Mouse (Mus musculus) kidney, embryonic 15.5 days (tissue): ENCODE measurements around the gene Msh4. TPM values are rescaled to one million over a fixed set of nuclear protein-coding genes. Genes with fewer than 3 reads are reported as not detected.
A peak's percentile ranks its signal among the peaks of the same experiment; 100 is the strongest.
"Not testable (repeated sequence)": the region's sequence is repeated elsewhere in the genome, so short reads cannot be mapped to it uniquely, and the experiment has no call there.

Experiments used
- ATAC-seq: fragments of 200-750 bp; cut with Nextera tagmentation; replicated peaks from 2 replicates; pipeline ENCODE4 v1.8.0; 2017; ENCODE audit warnings: moderate TSS enrichment; ENCODE audit not compliant: low FRiP score
- H3K27ac ChIP-seq: fragments of 300-500 bp; sonication (generic); 2 replicates; pipeline ENCODE4 v1.5.1; 2015; ENCODE audit warnings: mild to moderate bottlenecking, inconsistent platforms
- H3K27me3 ChIP-seq: fragments of 300-500 bp; sonication (generic); 2 replicates; pipeline ENCODE4 v1.6.1; 2015; ENCODE audit warnings: inconsistent platforms
- H3K36me3 ChIP-seq: fragments of 300-500 bp; sonication (generic); 2 replicates; pipeline ENCODE4 v1.6.1; 2015; ENCODE audit warnings: inconsistent platforms
- H3K4me1 ChIP-seq: fragments of 300-500 bp; sonication (generic); 2 replicates; pipeline ENCODE4 v1.6.1; 2015; ENCODE audit warnings: inconsistent platforms
- H3K4me2 ChIP-seq: fragments of 300-500 bp; sonication (generic); 2 replicates; pipeline ENCODE4 v1.6.1; 2015; ENCODE audit warnings: moderate library complexity, mild to moderate bottlenecking, inconsistent platforms
- H3K4me3 ChIP-seq: fragments of 300-500 bp; sonication (generic); replicated peaks from 2 replicates; pipeline ENCODE4 v1.5.1; 2015; ENCODE audit warnings: mild to moderate bottlenecking, inconsistent platforms
- H3K9ac ChIP-seq: fragments of 300-500 bp; sonication (generic); 2 replicates; pipeline ENCODE4 v1.6.1; 2015; ENCODE audit warnings: mild to moderate bottlenecking, inconsistent platforms
- H3K9me3 ChIP-seq: fragments of 300-500 bp; sonication (generic); replicated peaks from 2 replicates; pipeline ENCODE4 v1.6.1; 2016; ENCODE audit warnings: inconsistent platforms
- WGBS: fragments of 180-500 bp; shearing (Covaris S2); methylation state at CpG from one replicate; pipeline ENCODE4 v1.1.7; 2015; ENCODE audit warnings: mixed read lengths; 5-methylcytosine and 5-hydroxymethylcytosine counted together
- polyA plus RNA-seq: library from polyadenylated mRNA; unstranded; fragments of >200 nt; fragmentation: Nextera tagmentation; extraction: Ambion mirVana; gene quantifications from 2 replicates; pipeline ENCODE4 v1.2.1, GENCODE M21; 2015

The Msh4 gene
- polyA plus RNA-seq, 1 experiment from 2014 or later = 0.06 TPM

GRCm38 (mm10) chr3:153844757-153845156 lies 61.2 kb downstream of the Msh4 start:
- H3K36me3 ChIP-seq = no peaks in the 10 kb centered on the region
- no peaks in the 10 kb centered on the region for H3K9me3 ChIP-seq
- H3K27me3 ChIP-seq = no peaks in the 10 kb centered on the region; the same call in 1 of the 2 replicates
- H3K4me1 ChIP-seq = 0 out of 2 replicates have a peak, but pooled peaks cover 6% of the 10 kb centered on the region
- no peak overlapping the region for H3K4me2 ChIP-seq
- H3K27ac ChIP-seq = no peak overlapping the region
- H3K4me3 ChIP-seq = no peak overlapping the region
- 91% methylated on average over 9 of the region's 9 CpGs for WGBS
- no peak for ATAC-seq
- no peak overlapping the region for H3K9ac ChIP-seq

GRCm38 (mm10) chr3:153844030-153844429 lies 61.9 kb downstream of the Msh4 start, which contains the start of gene Asb17:
TSS of gene Asb17 (plus strand) at chr3:153844209.
- Histone ChIP-seq H3K27me3 (no peaks in the 10 kb centered on the region), H3K4me1 (no peaks in the 10 kb centered on the region), H3K9me3 (no peaks in the 10 kb centered on the region), H3K27ac (no peak within 1 kb of the TSS), H3K36me3 (no peaks in the 10 kb centered on the region), H3K4me3 (no peak within 1 kb of the TSS), H3K4me2 (no peak within 1 kb of the TSS), H3K9ac (no peak within 1 kb of the TSS)
- WGBS = 72% methylated on average over 10 of the region's 10 CpGs
- ATAC-seq = no peak

- no peak overlapping the region for H3K9ac ChIP-seq
- H3K4me1 ChIP-seq = no peaks in the 10 kb centered on the region
- H3K36me3 ChIP-seq = no peaks in the 10 kb centered on the region
- H3K4me2 ChIP-seq = no peak overlapping the region
- no peaks in the 10 kb centered on the region for H3K9me3 ChIP-seq
- no peak overlapping the region for H3K4me3 ChIP-seq
- ATAC-seq = no peak
- no peak overlapping the region for H3K27ac ChIP-seq
- 31% methylated on average over 4 of the region's 4 CpGs for WGBS
- no peaks in the 10 kb centered on the region for H3K27me3 ChIP-seq
Observed at GRCm38 (mm10) chr3:153837593-153837992, 68.3 kb downstream of the Msh4 start.

- Histone ChIP-seq H3K27me3 (no peaks in the 10 kb centered on the region), H3K4me3 (no peak overlapping the region), H3K9ac (no peak overlapping the region), H3K9me3 (no peaks in the 10 kb centered on the region), H3K27ac (no peak overlapping the region), H3K36me3 (no peaks in the 10 kb centered on the region), H3K4me1 (no peaks in the 10 kb centered on the region), H3K4me2 (no peak overlapping the region)
- 82% methylated on average over 3 of the region's 3 CpGs for WGBS
- no peak for ATAC-seq
Observed at GRCm38 (mm10) chr3:153836316-153836715, 69.6 kb downstream of the Msh4 start.

- H3K9ac ChIP-seq = no peak overlapping the region
- WGBS = 60% methylated on average over 7 of the region's 7 CpGs
- no peaks in the 10 kb centered on the region for H3K27me3 ChIP-seq
- H3K4me2 ChIP-seq = no peak overlapping the region
- no peaks in the 10 kb centered on the region for H3K36me3 ChIP-seq
- no peak overlapping the region for H3K27ac ChIP-seq
- 0 out of 2 replicates have a peak, but pooled peaks have one; percentile 63 for ATAC-seq
- no peaks in the 10 kb centered on the region for H3K4me1 ChIP-seq
- H3K4me3 ChIP-seq = no peak overlapping the region
- no peaks in the 10 kb centered on the region for H3K9me3 ChIP-seq
Observed at GRCm38 (mm10) chr3:153835455-153836086, 70.4 kb downstream of the Msh4 start.

GRCm38 (mm10) chr3:153834071-153834470 lies 71.9 kb downstream of the Msh4 start:
- H3K27me3 ChIP-seq = no peaks in the 10 kb centered on the region
- H3K9me3 ChIP-seq = no peaks in the 10 kb centered on the region
- no peaks in the 10 kb centered on the region for H3K36me3 ChIP-seq
- H3K4me2 ChIP-seq = no peak overlapping the region
- H3K27ac ChIP-seq = no peak overlapping the region
- H3K4me1 ChIP-seq = no peaks in the 10 kb centered on the region
- no peak overlapping the region for H3K4me3 ChIP-seq
- WGBS = 87% methylated on average over 4 of the region's 4 CpGs
- H3K9ac ChIP-seq = no peak overlapping the region
- no peak for ATAC-seq

GRCm38 (mm10) chr3:153832654-153832945 lies 73.3 kb downstream of the Msh4 start:
- no peak overlapping the region for H3K4me2 ChIP-seq
- H3K27me3 ChIP-seq = no peaks in the 10 kb centered on the region
- H3K9ac ChIP-seq = no peak overlapping the region
- 65% methylated on average over 6 of the region's 6 CpGs for WGBS
- H3K27ac ChIP-seq = no peak overlapping the region
- H3K4me1 ChIP-seq = no peaks in the 10 kb centered on the region
- ATAC-seq = no peak
- H3K9me3 ChIP-seq = no peaks in the 10 kb centered on the region
- no peaks in the 10 kb centered on the region for H3K36me3 ChIP-seq
- H3K4me3 ChIP-seq = no peak overlapping the region

- Histone ChIP-seq H3K9me3 (no peaks in the 10 kb centered on the region), H3K36me3 (no peaks in the 10 kb centered on the region), H3K4me2 (no peak overlapping the region), H3K27me3 (no peaks in the 10 kb centered on the region), H3K27ac (no peak overlapping the region), H3K4me1 (no peaks in the 10 kb centered on the region), H3K4me3 (no peak overlapping the region), H3K9ac (no peak overlapping the region)
- ATAC-seq = peak; percentile 67
- WGBS = 84% methylated on average over 4 of the region's 4 CpGs
Observed at GRCm38 (mm10) chr3:153831873-153832653, 73.9 kb downstream of the Msh4 start.

- H3K36me3 ChIP-seq = no peaks in the 10 kb centered on the region
- whole genome bisulfite sequencing = 70% methylated on average over 11 of the region's 11 CpGs
- H3K27me3 ChIP-seq = no peaks in the 10 kb centered on the region
- ATAC-seq = peak; percentile 67
- no peaks in the 10 kb centered on the region for H3K4me1 ChIP-seq
- H3K9ac ChIP-seq = no peak overlapping the region
- no peaks in the 10 kb centered on the region for H3K9me3 ChIP-seq
- no peak overlapping the region for H3K4me3 ChIP-seq
- H3K4me2 ChIP-seq = no peak overlapping the region
- H3K27ac ChIP-seq = no peak overlapping the region
Observed at GRCm38 (mm10) chr3:153831014-153831872, 74.7 kb downstream of the Msh4 start.

GRCm38 (mm10) chr3:153829788-153830187 lies 76.2 kb downstream of the Msh4 start:
- not testable (repeated sequence) for H3K27me3 ChIP-seq, H3K4me3 ChIP-seq, H3K9ac ChIP-seq, H3K36me3 ChIP-seq, H3K9me3 ChIP-seq, H3K4me1 ChIP-seq, ATAC-seq, H3K27ac ChIP-seq, H3K4me2 ChIP-seq
- WGBS = 94% methylated on average over 3 of the region's 3 CpGs

GRCm38 (mm10) chr3:153826616-153827015 lies 79.3 kb downstream of the Msh4 start:
- Histone ChIP-seq H3K4me2 (no peak overlapping the region), H3K4me1 (peaks cover 8% of the 10 kb centered on the region; the same call in 1 of the 2 replicates)

GRCm38 (mm10) chr3:153825197-153825596 lies 80.7 kb downstream of the Msh4 start:
- no peak overlapping the region for H3K27ac ChIP-seq
- no peaks in the 10 kb centered on the region for H3K27me3 ChIP-seq
- H3K36me3 ChIP-seq = no peaks in the 10 kb centered on the region
- no peaks in the 10 kb centered on the region for H3K9me3 ChIP-seq
- no peak for ATAC-seq
- H3K9ac ChIP-seq = no peak overlapping the region
- WGBS = 90% methylated on average over 10 of the region's 10 CpGs
- no peak overlapping the region for H3K4me2 ChIP-seq
- H3K4me3 ChIP-seq = no peak overlapping the region
- peaks cover 8% of the 10 kb centered on the region; the same call in 1 of the 2 replicates for H3K4me1 ChIP-seq

More at GRCm38 (mm10) chr3:153826616-153827015, 79.3 kb downstream of the Msh4 start:
- H3K9ac ChIP-seq = no peak overlapping the region
- no peak overlapping the region for H3K4me3 ChIP-seq
- H3K27me3 ChIP-seq = no peaks in the 10 kb centered on the region
- no peak for ATAC-seq
- H3K36me3 ChIP-seq = no peaks in the 10 kb centered on the region
- no peaks in the 10 kb centered on the region for H3K9me3 ChIP-seq
- 29% methylated on average over 6 of the region's 6 CpGs for WGBS
- no peak overlapping the region for H3K27ac ChIP-seq
